Mouse (Mus musculus): ENCODE measurements around the gene Dap.

Gene Dap

GRCm38 (mm10) chr15:31237368-31237767, 13.3 kb downstream of the Dap start:
- in situ Hi-C loops (cut with MboI, MseI): no loop called here

DNA sequence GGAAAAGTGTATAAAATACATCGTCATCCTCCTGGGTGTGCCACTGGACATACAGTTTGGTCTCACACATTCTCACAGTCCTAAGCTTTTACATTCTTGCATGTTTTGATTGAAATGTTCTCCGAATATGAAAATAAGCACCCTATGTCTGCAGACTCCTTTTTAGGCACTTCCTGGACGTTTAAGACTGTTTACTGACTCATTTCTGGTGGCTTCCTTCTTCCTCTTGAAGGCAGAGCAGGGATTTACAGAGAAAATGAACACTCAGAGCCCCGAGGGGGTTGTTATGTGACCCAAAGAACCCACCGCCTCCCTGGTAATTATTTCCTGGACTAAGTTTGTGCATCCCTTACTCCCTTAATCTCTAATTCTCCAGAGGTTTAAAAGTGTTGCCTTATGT, 13.8 kb downstream of the Dap start:
- in situ Hi-C loops (cut with MboI, MseI): no loop called here

DNA sequence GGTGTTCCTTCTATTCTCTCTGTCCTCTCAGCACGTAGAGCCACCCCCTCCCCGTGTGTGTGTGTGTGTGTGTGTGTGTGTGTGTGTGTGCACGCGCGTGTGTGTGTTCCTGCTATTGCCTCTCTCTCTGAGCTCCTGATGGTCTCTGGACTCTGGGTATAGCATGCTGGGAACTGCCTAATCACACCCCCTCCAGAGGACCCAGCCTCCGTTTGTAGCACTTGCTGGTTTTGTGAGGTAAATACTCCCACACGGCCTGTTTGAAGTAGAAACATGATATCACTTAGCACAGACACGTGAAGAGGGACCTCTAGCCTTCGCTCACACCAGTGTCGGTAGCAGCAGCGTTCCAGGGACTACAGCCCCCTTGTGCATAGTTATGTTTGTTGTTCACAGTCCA, 14.5 kb downstream of the Dap start:
- in situ Hi-C loops (cut with MboI, MseI): no loop called here

DNA sequence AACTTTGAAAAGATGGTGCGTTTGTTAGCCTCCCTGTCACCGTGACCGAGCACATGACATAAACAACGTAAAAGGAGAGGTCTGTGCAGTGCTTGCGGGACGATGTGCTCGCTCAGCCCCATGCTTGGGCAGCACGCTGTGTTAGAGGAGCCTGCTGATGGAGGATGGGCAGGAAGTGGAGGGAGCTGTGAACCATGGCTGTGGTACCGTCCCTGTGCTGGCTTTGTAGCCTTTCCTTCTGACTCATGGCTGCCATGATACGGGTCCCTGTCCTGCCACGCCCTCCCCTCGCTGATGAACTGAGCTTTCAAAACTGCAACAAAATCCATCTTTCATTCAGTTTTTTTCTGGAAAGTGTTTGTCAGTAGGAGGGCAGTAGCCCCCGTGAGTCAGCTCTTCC, 15.6 kb downstream of the Dap start:
- in situ Hi-C loops (cut with MboI, MseI): no loop called here

GRCm38 (mm10) chr15:31240181-31240580, 16.1 kb downstream of the Dap start:
- in situ Hi-C loops (cut with MboI, MseI): no loop called here

GRCm38 (mm10) chr15:31243260-31243659, 19.1 kb downstream of the Dap start:
- in situ Hi-C loops (cut with MboI, MseI): no loop called here

- in situ Hi-C loops (cut with MboI, MseI): no loop called here
Measured at GRCm38 (mm10) chr15:31244696-31245445, 20.8 kb downstream of the Dap start.

DNA sequence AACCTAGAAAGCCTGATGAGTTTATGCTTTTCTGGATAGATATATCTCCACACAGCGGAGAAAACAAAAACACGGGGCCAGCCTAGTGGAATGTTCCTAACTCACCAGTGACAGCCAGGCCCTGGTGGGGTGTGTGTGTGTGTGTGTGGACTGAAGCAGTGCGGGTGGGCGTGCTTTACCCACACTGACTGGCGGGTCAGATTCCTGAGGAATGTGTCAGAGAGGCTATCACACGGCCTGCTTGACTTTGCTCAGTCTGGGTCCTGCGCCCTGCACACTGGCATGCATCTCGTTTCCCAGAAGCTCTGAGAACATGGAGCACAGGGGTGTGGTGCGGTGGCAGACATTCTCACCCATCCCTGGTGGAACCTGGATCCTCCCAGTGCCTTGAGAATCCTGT, 21.8 kb downstream of the Dap start:
- in situ Hi-C loops (cut with MboI, MseI): no loop called here

- in situ Hi-C loops (cut with MboI, MseI): no loop called here
Measured at GRCm38 (mm10) chr15:31247035-31247434, 22.9 kb downstream of the Dap start.

DNA sequence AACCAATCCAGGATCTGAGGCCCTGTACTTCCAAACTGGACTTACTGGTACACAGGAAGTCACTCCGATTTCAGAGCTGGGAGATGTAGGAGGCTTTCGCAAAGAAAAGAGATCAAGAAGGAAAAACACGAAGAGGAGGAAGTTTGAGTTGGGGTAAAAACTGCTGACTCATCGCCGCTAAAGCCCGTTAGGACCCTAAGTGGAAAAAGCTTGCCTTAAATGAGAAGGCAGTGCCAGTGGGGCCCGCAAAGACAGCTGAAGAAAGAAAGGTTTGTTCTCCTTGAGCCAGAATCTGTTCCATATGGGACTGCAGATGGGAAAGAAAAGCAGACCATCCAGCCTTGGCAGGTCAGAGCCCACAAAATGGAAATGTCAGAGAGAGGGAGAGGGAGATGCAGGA, 24.8 kb downstream of the Dap start:
- in situ Hi-C loops (cut with MboI, MseI): no loop called here

- in situ Hi-C loops (cut with MboI, MseI): no loop called here
Measured at GRCm38 (mm10) chr15:31250027-31250426, 25.9 kb downstream of the Dap start.

DNA sequence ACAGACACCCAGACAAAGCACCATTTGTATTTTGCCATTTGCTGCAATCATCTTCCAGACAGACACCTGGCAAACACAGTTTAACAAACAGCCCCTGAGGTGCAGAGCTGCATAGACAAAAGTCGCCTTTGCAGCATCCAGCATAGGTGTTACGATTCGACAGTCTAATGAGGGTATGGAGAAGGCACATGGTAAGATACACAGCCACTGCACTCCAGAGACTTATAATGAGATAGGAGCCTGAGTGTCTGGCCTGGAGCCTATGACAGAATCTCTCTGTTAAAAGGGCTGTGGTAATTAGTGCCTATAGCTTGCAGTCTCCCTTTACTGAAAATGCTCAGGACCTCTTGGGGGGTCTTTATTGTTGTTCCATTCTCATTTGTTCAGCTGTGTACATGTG, 26.6 kb downstream of the Dap start:
- in situ Hi-C loops (cut with MboI, MseI): no loop called here

- in situ Hi-C loops (cut with MboI, MseI): no loop called here
Measured at GRCm38 (mm10) chr15:31251189-31251588, 27.1 kb downstream of the Dap start.

DNA sequence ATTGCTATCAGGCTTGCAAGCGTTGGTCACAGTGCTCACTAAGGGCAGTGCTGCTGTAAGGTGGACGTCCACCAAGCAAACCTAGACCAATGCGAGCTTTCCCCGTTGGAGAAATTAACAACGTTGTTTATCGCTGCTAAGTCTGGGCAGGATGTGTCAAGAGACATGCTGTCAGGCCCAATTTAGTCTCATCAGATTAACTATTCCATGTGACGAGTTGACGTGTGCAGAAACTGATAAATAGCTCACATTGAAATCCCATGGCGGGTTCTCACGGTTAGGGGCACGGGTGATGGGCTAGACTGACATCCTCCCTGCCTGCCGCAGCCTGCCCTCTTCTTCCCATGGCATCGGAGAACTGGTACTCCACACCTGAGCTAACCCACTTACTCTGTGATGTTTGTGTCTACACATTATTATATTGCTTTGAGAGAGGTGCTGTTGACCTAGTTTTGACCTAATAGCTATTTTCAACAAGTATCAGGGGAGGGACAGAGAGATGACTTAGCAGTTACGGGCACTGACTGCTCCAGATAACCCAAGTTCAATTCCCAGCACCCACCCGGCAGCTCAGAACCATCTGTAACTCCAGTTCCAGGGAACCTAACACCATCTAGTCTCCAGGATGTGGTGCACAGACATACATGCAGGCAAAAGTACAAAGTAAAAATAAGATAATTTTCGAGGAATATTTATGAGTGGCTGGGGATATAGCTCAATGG, 28.6 kb downstream of the Dap start:
- in situ Hi-C loops (cut with MboI, MseI): no loop called here

DNA sequence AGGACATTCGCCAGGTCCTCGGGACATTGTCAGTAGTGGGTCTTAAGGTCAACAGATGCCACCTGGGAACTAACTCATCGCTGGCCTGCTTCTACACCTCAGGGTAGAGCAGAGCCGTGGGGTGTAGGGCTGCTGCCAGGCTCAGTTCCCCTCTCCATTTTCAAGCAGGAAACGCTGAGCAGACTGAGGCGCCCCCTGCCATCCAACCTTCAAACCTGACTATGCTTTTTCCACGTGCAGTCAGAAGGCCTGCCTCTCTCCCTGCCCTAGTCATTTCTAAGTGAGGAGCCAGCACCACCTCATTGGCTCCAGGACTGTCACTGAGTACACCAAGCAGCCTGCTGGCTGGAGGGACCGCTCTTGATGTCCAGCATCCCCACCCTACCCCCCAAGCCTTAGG, 29.3 kb downstream of the Dap start:
- in situ Hi-C loops (cut with MboI, MseI): no loop called here

DNA sequence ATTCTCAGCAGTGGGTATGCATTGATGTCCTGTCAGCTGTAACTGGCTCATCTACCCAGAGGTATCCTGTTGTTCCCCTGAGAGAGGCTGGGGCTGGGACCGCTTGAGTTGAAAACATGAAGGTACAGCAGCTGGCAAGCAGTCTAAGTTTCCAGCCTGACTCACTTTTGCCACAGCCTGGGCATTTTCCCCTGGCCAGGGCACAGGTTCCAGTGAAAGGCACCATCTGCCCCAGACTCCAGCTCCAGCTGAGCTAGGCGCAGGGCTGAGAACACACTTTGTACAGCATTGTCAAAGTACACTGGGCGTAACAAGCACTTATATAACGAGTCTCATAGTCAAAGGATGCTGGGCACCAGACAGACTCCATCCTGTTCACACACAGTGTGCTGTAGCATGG, 29.8 kb downstream of the Dap start:
- in situ Hi-C loops (cut with MboI, MseI): no loop called here

DNA sequence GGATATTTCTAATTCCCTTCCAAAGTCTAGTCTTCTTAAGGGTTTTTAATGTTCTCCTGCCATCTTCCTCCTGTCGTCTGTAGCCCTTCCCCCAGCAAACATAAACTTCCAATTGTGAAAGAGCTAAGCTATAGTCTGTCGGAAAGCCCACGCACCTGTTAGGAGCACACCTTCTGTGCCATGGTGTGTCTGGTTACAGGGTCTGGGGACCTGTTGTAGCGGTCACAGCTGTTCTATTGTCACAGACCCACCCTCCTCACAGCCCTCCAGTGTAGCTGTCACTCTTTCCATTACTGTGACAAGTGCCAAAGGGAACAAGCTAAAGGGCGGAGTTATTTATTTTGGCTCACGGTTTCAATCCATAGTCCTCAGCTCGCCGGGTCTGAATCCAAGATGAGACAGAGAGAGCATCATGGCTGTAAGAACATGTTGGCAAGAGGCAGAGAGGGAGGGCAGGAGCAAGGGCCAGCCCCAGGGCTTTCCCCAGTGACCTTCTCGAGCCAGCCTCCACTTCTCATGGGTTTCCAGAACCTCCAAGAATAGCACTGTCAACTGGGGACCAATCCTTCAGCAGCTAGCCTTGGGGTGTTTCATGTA, 30.9 kb downstream of the Dap start:
- in situ Hi-C loops (cut with MboI, MseI): no loop called here

DNA sequence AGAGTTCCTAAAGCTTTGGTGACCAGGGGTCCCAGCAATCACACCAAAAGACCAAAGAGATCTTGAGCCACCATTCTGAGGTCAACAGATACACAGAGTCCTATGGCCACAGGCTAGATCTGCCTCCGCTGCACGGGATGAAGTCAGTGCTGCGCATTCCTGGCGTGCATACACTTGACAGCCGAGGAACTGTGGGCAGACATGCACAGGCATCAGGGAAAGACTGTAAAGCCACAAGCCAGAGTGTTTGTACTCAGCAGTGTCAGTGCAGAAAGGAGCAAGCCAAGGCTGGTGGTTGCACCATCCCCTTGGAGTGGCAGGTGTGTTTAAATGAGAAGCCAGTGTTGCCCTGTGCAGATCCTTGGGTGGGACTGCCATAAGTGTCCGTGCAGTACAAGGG, 31.6 kb downstream of the Dap start:
- in situ Hi-C loops (cut with MboI, MseI): no loop called here

DNA sequence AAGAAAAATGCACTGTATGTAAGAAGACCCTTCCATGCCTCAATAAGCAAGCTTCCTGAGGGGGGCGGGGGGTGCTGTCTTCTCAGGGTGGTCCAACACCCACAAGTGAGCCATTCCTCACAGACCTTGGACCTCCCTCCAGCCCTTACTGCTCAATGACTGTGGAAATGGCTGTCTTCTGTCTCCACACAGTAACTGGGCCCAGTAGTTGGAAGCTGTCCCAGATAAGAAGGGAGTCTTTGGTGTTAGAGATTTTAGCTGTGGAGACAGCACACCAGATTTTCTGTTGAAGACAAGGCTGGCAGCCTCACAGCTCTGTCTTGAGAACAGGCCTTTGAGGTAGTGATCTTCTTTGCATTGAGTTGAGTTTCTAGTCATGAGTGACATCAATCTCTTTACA, 33.2 kb downstream of the Dap start:
- in situ Hi-C loops (cut with MboI, MseI): no loop called here

- in situ Hi-C loops (cut with MboI, MseI): no loop called here
Measured at GRCm38 (mm10) chr15:31258029-31258692, 34.0 kb downstream of the Dap start.

GRCm38 (mm10) chr15:31258693-31259439, 34.8 kb downstream of the Dap start:
- in situ Hi-C loops (cut with MboI, MseI): no loop called here

DNA sequence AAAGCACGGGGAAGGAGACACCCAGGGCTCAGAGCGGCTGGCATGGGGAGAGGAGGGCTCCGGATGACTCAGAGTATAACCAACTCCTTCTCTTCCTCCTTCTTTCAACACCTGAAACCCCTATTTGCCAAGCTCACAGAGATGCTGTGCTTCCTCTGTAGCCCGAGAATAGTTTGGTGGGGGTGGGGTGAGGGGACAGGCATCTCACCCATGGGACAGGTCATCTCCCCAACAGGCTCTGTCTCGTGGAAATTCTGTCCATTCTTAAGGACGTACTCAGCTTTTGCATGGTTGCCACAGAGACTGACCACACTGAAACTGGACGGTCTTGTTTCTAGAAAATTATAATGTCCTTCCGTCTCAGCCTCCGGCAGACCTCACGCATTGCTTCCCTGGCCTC, 37.0 kb downstream of the Dap start:
- in situ Hi-C loops (cut with MboI, MseI): loop anchor here (10.0 kb wide), 1 partner anchor 336 kb away; no protein-coding TSS in a partner anchor
